Mouse (Mus musculus): ENCODE results near the gene Thra.

The Thra gene

DNA sequence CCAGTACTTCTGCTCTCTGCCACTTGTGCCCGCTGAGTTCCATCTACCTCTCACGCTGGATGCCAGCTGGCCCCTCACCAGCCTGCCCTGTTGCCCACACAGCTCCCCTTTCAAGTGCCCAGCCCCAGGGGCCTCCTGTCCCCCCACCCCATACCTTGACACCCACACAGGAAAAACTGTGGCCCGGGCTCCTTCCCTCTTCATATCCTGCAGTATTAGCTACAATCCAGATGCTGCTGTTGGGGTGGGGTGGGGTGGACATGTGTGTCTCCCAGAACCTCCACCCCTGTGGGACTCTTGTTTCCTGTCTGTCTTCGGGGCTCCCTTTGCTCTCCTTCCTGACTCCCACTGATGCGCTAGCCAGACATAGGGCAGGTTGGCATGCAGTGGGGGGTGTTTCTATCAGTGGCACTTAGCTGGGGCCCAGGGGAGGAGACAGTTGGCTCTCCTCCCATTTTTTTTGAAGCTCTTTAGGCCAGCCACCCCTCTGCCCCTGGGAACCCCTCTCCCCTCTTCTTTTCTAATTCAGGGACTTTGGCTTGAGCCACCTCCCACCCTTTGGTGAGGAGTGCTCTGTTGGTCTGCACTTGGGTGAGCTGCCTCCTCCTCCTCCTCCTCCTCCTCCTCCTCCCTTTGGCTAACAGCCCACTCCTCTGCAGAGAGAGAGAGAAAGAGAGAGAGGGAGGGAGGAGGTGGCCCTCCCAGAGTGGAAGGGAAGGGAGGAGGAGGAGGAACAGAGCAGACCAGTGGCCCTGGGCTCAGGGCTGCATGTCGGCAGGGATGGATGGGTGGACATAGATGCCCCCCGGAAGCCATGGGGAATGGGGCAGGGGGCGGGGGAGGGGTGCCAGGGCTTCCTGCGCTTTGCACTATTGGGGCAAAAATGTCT, 25.2 kb downstream of the Thra start:
- no peak for DNase-seq (ENCODE audit: low read depth)

DNA sequence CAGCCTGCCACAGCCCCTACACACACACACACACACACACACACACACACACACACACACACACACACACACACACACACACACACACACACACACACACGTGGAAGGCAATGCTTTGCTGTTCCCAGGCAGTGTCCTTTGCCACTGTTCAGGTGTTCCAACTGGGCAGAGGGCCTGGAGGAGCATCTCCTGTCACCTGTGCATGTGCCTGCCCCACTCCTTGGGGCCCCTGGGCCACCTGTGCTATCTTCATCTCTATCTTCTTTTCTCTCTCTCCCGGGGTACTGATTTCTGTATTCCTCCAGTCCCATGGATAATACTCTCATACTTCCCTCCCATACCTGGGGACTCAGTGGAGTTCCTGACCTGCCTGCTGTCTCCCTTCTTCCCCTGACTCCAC, 25.9 kb downstream of the Thra start:
- DNase-seq (ENCODE audit: low read depth) = no peak

DNA sequence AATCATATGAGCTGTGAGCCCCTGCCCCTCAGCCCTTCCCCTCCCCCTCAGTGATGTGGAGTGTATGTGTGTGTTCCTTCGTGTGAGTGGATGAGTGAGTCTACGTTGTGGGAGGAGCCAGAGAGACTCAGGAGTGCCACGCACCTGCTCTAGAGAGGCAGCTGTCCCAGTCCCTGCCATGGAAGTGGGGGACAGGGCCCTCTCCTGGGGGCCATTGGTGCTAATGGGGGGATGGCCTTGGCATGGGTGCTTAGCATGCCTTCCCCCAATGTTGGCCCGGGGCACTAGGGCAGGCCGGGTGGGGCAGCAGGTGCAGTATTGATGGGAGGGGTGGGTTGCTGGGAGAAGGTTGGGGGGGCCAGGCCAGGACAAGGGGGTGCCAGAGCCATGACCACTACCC, 26.4 kb downstream of the Thra start:
- no peak for DNase-seq (ENCODE audit: low read depth)

DNA sequence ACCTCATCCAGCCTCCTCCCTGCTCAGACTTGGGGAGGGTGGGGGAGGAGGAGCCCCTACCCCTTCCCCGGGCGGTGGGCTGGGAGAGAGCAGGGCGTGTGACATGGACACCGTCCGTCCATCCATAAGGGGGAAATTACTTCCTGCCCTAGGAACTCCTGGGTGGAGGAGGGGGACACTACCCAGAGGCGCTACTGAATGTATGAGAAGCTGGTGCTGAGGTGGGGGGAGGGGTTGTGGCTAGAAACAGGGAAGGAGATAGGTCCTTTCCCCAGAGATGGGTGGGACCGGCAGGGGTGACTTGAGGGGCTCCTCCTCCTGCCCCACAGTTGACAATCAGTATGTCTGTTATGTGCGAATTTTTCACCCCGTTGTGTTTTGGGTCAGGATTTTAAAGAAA, 26.8 kb downstream of the Thra start:
- DNase-seq (ENCODE audit: low read depth) = no peak

DNA sequence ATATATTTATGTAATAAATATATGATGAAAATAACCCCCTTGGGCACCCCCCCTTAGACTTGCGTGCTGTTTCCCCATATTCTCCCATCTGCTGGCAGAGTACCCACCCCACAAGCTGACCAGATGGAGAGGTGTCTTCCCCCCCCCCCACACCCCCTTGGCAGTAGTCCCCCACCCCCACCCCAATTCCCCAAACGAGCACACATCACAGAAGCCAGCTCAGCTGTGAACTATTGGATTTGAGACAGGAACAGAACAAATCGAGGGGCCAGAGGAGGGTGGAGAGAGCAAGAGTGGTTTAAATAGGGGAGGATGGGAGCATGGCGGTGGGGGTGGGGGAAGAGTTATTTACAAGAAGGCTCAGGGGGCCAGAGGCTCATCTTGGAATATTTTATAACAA, 27.3 kb downstream of the Thra start:
- no peak for DNase-seq (ENCODE audit: low read depth)

DNA sequence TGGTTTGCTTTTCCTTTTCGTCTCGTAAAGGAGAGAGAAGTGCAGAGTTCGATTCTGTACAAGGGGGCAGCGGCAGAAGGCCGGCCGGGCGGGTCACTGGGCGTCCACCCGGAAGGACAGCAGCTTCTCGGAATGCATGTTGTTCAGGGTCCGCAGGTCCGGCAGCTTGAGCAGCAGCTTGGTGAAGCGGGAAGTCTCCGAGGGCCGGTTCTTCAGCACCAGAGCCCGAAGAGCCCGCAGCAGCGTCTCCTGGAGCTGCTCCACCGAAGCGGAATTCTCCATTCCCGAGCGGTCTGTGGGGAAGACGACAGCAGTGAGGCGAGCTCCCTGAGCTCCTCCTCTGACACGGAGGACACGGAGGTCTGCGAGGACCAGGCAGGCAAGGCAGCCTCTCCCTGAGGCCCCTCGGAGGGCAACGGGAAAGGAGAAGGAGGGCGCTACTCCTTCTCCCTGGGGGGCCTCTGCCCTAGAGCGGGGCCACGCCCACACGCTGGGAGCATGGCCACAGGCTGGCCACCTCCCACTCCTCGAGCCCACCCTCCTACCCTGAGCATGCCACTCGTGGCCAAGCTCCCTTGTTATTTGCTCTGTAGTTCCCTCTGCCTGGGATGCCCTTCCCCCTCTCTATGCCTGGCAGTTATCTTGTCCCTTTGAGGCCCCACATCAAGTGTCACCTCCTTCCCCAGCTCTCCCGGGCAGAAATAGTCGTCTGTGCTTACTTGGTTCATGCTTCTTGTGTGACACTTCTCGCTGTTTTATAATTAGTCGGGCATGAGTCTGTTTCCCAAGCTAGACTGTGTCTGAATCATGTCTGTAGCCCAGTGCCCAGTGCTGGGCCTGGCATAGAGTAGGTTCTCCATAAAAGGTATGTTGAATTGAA, 27.9 kb downstream of the Thra start:
- no peak for DNase-seq (ENCODE audit: low read depth)

DNA sequence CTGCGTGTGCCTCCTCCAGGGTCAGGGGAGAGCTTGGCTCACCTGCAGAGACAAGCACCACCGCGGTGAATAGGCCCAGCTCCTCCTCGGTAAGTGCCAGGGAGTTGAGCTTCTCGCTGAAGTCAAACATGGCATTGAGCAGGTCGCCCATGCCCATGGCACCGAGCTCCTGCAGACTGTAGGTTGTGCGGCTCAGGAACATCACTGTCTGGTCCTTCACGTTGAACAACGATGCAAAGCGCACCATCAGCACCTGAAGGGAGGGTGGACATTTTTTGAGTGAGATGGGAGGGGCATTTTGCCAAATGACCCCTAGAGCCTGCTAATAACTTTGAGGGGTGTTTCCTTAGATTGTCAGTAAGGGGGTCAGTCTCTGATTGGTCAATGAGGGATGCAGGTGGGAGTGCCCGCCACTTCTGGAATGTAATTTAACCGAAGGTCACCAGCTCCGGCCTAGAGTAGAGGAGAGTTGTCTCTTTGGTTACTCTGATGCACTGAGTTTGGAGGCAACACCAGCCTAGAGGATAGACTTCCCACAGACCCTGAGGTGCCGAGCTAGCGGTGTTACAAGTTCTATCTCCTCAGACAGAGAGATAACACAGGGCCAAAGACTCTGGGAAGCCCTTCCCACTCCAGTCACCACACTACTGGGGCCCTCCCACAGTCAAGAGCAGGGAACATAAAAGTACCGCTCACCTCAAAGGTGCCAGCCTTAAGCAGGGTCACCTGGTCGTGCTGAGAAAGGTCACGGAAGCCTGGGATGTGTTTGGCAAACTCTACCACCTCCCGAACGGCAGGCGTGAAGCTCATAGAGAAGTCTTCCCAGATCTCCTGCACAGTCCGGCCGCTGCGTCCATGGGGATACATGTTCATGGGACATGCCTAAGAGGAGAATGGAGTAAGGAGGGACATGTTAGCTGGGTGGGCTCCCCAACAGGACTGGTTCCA, 28.8 kb downstream of the Thra start:
- DNase-seq (ENCODE audit: low read depth) = no peak

DNA sequence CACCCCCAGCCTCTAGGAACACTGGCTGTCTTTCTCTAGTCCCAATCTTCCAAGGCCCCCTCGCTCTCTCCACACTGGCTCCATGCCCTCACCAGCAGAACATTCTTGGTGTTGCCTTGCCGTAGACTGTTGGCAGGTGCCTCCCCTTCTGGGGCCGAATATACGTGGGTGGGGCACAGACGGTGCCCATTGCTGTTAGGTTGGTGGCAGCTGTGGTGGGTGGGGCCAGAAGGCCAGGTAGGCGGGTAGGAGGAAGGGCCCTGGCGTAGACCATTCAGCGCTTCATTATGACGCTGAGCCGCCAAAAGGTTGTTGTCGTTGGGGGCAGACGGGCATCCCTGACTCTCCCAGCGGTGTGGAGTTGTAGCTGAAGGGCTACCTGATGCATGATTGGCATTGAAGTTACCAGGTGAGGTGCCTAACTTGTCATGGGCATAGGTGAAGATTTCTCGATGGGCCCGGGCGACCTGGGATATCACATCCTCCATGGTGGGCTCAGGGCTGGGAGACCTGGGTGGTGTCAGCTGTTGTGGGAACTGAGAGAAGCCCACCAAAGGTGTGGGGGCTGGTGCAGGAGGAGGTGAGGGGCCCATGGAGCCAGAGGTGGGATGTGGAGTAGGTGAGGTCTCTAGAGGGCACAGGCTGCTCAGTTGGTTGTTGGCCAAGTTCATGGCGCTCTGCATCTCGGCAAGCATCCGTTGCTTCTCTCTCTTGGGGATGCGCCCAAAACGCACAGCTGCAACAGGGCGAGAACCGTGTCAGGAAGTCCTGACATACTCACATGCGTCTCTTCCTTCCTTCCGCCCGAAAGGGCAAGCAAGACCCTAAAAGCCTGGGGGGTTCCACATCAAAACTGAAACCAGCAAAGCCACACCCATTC, 29.9 kb downstream of the Thra start:
- no peak for DNase-seq (ENCODE audit: low read depth)

DNA sequence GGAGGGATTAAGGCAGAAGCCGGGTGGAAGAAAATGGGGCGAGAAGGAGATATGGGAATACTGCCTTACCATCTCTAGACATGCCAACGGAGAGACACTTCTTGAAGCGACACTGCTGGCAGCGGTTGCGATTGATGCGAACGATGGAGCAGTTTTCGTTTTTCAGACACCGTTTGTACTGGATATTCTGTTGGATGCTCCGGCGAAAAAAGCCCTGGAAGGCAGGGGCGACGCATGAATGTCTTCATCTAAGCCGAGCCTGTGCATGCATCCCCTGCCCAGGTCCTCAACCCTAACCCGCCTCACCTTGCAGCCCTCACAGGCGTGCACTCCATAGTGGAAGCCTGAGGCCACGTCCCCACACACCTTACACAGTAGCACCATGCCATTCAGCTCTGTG, 30.7 kb downstream of the Thra start:
- no peak for DNase-seq (ENCODE audit: low read depth)

DNA sequence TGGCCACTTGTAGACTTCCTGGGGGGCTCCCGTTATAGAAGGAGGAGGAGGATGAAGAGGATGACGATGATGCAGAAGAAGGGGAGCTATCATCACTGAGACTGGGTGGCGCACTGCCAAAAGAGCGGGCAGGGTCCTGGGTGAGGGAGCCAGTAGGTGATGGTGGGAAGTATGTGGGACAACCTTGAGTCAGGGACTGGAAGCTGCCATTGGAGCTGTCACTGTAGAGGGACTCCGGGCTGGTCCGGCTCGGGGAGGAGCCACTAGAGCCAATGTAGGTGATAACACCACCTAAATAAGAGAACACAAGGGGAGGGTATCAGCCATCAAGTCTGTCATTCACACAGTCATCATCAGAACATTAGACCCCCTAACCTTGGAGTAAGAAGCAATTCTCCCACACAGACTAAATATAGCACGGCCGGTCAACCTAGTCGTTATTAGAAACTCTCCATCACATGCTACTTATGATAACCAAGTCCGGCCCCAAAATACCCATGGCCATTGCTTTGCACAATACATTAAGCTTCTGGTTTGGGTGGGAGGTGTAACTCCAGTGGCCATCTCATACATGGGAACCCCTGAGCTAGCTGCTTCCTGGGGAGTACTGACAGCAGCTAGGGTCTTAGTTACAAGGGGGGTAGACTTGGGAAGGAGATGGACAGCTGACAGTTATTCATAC, 31.5 kb downstream of the Thra start:
- DNase-seq (ENCODE audit: low read depth) = no peak

DNA sequence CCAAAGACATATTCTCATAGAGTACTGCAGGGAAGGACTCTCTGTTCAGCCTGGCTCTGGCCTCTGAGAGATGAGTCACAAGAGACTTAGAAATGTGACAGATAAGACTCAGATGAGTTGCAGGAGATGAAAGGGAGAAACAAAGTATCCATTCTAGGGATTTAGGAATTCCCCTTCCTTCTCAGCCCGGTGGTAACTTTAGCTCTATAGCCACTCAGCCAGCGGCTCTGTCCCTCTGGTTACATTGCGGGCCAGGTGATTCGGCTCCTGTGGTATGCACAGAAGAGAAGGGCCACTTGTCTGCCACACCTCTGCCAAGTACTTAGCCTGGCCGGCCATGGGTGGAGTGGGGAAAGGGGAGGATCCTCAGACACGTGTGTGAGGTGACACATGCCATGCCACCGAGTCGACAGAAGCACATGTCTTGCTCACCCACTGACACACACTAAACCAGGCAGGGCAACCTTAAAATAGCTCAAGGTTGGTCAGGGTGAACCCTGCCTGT, 32.3 kb downstream of the Thra start:
- DNase-seq (ENCODE audit: low read depth) = peak; percentile 61

DNA sequence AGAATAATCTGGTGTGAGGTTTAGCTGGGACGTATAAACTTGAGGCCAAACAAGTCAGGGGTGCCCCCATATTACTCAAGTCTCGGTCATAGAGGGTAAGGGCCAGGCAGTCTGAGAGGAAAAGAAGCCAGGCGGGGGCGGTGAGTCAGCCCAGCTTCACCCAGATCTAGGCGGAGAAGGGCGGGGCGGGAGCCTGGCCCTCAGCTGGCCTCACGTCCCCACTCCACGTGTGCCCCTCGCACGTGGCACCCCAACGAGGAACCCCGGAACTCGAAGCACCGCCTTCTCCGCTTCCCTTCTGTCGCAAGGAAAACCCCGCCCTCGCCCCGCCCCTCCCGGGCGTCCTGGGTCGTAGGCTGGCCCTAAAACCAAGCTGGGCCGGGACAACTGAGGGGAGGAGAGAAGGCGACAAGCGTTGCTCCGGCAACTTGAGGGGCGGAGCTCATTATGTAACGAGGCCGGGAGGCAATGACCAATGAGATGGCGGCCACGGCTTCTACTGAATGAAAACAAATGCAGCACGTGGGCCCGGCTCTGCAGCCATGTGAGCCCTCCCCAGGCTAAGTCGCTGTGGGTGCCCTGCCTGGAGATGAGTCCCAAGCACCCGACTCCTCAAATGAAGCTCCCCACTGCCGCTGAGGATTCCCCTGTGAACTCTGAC, 33.3 kb downstream of the Thra start:
- DNase-seq (ENCODE audit: low read depth) = peak; percentile 99

DNA sequence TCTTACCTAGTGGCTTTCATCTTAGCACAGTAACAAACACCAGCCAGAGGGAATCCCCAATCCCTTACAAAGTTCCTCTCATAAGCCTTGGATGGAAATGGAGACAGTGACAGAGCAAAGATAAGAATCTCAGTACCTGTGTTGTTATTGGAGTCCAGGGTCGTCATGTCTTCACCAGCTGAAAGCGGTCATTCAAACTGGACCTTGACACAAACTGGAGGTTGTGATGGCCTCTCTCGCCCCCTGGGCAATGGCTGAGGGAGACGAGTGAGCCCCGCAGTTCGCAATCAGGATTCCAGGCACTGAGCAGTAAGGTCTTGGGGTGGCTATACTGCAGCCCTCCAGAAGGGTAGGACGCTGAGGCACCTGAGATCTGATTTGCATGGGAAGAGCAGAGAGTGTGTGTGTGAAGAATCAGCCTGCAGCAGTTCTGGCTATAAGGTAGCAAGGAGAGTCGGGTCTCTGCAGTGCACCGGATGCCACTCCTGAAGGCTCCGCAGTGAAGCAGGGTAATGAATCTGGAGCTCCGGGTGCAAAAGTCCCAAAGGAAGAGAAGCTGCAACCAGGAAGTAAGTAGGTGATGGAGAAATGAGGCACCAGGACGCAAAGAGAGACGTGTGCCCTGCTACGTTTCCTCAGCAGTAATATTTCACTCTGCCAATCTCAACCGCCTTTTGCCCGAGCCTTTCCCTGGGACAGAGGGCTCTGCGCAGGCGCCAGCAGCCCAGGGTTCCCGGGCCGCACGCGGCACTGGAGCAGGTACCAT, 34.3 kb downstream of the Thra start, which contains the start of gene Nr1d1:
TSS of gene Nr1d1 (minus strand) at position 752 of the 766 bp plus-strand sequence.
- no peak for DNase-seq (ENCODE audit: low read depth)

DNA sequence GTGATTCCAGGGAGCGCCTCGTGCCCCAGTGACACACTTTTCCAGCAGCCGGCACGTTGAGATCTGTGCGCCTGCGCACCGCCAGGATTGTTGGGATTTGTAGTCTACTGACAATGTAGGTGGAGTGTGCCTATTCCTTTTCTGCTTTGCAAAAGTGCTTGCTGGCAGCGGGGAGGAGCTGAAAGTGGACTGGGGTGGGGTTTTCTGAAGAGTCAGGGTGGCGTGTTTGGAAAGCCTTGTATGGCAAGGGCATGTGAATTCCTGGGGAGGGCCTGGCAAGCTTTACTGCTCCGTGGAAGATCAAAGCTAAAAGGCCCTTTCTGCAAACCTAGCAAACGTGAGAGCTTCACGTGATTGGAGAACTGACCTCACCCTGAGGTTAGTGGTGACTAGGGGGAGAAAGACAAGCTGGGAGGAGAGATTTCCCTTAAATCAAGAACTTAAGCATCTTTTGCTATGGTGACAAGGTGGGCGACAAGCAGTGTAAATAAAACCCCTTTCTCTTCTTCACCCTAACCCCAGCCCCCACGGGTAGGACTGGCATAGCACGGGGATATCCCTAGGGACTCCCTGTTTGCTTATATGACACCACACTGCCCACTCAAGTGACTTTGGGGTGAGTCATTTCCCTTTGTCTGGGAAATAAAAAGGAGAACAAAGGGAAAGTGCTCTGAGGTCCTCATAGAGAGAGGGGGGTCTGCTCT, 35.1 kb downstream of the Thra start:
- peak; percentile 98 for DNase-seq (ENCODE audit: low read depth)

DNA sequence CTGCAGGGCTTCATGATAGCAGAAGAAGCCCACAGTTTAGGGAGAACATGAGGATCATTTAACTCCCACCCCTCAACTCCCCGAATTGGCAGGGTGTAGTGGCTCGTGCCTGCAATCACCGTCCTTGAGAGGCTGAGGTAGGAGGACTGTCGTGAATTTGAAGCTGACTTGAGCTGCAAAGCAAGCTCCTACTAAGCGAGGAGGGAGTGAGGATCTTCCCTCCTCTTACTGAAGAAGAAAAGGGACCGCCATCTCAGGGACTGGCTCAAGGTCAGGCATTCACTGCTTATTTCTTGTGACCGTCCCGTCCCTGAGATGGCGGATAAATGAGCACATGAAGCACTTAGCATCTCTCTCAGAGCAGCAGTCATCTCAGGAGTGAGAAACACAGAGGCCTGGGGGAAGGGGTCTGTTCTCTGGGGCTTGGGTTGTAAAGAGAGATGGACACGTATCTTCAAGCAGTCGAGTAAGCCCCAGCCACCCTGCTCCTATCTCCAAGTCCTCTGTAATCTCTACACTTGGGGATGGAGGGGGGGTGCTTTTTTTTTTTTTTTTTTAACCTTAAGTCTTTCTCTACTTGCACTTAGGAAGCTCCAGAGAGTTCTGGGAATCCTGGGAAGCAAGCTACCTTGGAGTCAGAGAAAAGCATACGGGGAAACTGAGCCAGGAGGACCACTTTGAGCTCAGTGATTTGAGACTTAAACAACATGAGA, 35.8 kb downstream of the Thra start:
- DNase-seq (ENCODE audit: low read depth) = no peak

DNA sequence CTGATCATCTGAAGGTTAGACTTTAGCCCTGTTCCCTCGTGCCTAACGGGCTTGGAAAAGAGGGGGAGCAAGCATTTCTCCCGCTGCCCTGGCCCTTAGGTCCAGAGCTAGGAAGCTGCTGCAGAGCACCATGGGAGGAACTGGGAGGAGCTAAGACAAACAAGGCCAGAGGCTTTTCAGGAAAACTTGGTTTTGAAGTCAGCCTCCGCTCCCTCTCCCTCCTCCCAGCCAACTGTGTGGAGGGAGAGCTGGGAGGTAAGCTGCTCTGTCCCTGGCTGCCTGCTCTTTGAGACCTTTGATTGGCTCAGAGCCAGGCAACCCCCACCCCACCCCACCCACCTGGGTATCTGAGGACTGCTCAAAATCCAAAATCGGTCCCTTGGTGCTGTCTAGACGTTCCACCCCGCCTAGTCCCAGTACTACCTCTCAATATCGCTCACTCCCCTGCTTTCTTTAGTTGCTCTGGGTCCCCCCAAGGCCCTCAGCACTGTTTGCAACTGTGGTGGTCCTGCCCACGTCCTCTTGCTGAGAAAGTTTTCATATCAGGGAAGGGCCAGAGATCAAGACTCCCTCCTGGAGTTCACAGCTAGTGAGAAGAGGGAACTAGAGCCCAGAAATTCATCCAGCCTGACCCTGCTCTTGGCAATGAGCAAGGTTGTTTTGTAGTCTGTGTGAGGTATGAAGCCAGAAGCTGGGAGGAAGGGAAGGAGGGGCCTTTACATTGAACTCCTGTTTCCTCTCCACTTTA, 36.6 kb downstream of the Thra start:
- peak; percentile 85 for DNase-seq (ENCODE audit: low read depth)

DNA sequence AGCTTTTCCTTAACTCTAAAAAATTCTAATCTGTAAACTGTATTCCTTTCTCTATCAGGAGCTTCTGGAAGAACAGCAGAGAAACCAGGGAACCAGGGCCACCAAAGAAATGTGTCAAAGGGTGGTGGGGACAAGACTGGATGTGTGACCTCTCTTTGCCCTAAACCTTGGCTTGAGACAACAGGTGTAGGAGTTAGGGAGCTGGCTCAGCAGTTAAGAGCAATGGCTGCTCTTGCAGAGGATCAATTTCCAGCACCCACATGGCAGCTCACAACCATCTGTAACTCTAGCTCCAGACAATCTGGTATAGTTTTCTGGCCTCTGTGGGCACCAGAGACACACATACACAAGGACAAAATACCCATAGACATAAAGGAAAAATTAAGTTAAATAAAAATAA, 37.5 kb downstream of the Thra start:
- DNase-seq (ENCODE audit: low read depth) = no peak
